Mouse (Mus musculus) lung, postnatal 25 days (tissue): ENCODE results near the gene Nlk.
A peak's percentile ranks its signal among the peaks of the same experiment; 100 is the strongest.

Experiments
- DNase-seq: peaks from one replicate; pipeline ENCODE4 v3.0.0; 2022; ENCODE audit warnings: low spot score

Gene Nlk

GRCm38 (mm10) chr11:78696777-78697752 is at the start of gene Nlk:
TSS of gene Nlk (minus strand) at chr11:78697373.
- peak; percentile 100 for DNase-seq

DNA sequence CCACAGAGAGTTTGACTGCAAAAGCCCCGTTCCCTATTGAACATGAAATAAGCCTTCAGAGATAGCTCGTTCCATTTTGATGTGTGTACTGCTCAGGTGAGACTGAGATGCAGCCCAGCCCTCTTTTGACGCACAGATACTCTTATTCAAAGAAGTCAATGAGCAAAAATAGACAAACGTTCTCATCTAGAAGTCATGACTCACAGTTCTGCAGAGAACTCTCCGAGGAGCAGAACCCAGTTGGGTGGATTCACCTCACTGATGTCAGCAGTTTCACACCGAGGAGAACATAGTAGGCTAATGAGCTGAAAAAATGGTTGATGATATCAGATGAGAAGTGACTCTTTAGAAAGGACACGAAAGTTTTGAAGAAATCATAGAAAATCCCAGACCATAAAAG is 49.1 kb upstream of the Nlk start:
- no peak for DNase-seq

DNA sequence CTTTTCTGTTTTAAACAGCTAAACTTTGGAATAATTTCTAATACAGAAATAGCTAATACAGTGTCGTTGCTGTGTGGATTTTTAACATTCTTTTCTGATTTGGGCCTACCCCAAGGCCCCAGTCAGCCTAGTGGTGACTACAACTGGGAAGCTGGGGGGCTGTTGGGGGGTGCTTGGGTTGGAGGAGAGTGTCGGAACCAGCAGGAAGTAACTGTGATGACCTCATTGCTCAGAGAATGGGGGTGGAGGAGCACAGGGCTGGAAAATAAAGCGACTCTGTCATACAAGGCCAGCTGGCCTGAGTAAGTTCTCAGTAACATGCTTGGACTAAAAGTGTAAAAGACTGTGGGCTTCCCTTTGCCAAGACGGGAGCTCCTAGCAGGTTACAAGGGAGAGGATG is 48.3 kb upstream of the Nlk start:
- DNase-seq, result peak; percentile 22

- peak; percentile 19 for DNase-seq
These were observed 45.3 kb upstream of the Nlk start for GRCm38 (mm10) chr11:78742461-78742860.

- DNase-seq, result no peak
These were observed 44.8 kb upstream of the Nlk start for GRCm38 (mm10) chr11:78741958-78742357.

- no peak for DNase-seq
These were observed 42.2 kb upstream of the Nlk start for GRCm38 (mm10) chr11:78739361-78739760.

GRCm38 (mm10) chr11:78736877-78737408 is 39.8 kb upstream of the Nlk start:
- no peak for DNase-seq

DNA sequence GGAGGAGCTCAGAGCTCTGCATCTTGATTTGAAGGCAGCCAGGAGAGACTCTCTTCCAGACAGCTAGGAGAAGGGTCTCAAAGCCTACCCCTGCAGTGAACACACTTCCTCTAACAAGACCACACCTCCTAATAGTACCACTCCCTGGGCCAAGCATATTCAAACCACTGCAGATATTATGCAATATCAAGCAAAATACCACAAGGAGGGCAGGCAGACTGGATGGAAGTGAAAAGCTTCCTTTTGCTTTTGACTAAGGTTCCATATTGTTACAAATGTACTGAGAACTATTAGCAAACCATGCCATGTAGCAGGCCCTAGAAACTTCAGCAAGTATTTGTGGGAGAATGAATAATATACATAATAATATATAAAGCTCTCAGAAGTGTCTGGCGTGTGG is 38.0 kb upstream of the Nlk start:
- DNase-seq, result no peak

- no peak for DNase-seq
These were observed 35.4 kb upstream of the Nlk start for GRCm38 (mm10) chr11:78732619-78733018.

- no peak for DNase-seq
These were observed 33.7 kb upstream of the Nlk start for GRCm38 (mm10) chr11:78730902-78731301.

DNA sequence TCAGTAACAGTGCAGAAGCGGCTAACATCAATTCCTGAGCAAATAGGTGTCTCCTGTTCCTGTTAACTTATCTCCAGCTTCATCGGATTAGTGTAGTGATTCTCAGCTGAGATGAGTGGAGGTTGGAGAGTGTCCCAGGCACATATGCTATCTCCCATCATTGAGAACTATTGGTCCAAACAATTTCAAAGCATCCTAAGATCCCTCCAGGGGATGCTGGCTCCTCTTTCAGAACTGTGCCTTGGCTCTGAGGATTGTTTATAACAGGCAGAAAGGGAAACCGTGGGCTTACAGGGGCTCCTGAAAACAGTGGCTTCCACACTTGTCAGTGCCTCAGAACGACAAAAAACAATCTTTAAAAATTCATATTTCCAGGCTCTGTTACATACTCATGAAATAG is 30.9 kb upstream of the Nlk start:
- no peak for DNase-seq

DNA sequence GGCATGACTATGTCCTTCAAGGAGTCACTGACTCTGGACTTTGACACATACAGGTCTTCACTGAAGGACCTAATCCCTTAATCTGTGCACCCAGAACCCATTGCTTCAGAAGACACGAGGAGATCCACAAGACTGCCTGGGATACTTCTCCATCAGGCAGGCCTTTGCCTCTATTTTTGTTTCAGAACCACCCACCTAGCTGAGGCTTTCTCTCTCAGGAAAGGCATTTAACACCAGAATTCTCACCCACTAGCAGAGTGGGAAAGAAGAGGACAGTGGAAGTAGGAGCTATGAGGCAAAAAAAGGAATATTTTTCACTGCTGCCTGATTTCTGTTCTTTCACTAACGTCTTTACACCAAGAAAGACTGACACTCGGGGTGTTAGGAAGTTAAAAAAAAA is 29.2 kb upstream of the Nlk start:
- no peak for DNase-seq

GRCm38 (mm10) chr11:78724792-78725191 is 27.6 kb upstream of the Nlk start:
- peak; percentile 70 for DNase-seq

- DNase-seq, result no peak
These were observed 24.2 kb upstream of the Nlk start for GRCm38 (mm10) chr11:78721419-78721818.

DNA sequence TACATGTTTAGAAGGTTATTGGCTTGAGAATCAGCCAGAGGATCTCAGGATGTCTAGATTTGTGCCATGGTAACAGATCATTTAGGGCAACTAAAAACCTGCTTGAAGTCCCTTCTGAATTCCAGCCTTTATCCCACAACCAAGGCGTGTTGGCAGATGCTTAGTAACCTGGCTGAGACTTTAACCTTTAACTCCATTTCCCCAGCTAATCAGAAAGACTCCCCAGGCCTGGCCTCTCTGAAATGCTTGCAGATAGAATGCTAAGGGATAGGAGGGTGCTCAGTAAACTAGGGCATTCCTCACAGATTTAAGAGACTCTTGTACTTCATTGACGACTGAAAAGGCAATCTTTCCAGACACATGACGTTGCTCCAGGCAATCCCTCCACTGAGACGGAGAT is 20.5 kb upstream of the Nlk start:
- no peak for DNase-seq

DNA sequence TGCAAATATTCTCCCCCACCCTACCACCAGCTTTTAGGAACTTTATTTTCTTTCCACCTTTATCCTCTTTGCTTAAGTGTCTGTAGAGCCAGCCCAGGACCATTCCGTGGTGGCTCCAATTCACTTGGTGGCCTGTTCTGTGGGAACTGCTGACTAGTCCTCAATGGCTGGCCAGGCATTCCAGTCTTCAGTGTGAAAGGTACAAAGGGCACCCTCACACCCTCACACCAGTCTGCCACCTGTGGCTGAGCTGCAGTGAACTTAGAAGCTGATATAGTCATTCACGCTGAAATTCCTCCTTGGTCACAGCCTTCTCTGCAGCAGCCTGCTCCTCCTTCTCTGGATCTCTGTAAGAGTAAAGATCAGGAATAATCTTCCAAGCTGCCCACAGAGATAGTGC is 11.5 kb upstream of the Nlk start:
- no peak for DNase-seq

DNA sequence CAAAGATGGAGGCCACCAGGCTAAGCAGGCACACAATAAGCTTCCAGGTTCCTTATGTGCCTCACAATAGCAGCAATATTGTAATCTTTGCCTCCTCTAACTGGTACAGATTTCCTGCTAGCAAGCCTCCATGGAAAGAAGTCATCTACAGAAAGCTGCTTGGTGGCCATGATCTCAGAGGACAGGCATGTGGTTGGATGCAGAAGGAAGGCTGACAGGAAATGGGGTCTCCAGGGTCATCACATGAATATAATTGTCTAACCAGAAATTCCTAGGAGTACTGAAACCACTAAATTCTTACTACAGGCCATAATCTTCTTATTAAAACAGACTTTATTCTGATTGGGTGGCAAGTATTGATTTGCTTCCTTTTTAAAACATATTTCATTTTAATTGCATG is 8.9 kb upstream of the Nlk start:
- DNase-seq, result no peak

- DNase-seq, result no peak
These were observed 5.9 kb upstream of the Nlk start for GRCm38 (mm10) chr11:78703085-78703484.

DNA sequence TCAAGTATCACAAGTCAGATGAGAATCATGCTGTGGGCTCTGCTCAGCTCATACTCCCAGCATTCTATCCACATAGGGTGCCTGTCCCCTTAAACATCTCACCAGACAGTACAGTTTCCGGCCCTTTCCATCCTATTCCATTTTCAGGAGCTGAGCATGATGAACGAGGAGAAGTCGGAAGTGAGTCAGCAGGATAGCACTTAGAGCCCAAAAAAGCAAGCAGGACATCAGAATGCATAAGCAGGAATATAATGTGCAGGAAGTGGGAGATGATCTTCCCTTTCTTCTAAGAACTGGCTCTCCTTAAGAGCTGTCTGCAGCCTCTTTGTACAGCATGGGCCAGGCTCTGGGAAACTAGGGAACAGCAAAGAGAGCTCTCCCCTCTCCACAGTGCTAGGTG is 5.1 kb upstream of the Nlk start:
- DNase-seq, result no peak

GRCm38 (mm10) chr11:78697753-78698171 is 589 bp upstream of the Nlk start:
- peak; percentile 94 for DNase-seq

- peak; percentile 21 for DNase-seq
These were observed 2.9 kb downstream of the Nlk start for GRCm38 (mm10) chr11:78694249-78694648.

- no peak for DNase-seq
These were observed 3.9 kb downstream of the Nlk start for GRCm38 (mm10) chr11:78693307-78693706.

DNA sequence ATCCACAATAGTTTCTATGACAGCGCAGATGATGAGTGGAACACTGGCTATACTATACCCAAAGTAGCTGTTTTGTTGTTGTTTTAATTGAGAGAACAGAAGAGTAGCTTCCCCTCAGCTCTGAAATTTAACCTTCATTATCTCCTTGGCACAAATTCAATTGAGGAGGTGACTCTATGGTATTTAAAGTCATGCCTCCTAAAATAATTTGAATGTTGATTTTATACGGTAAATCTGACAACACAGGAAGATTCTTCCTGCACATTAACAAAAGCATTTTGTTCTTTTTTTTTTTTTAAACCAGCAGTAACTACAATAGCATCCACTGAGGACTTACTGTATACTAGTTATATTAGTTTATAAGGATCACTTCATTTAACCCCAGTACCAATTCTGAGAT is 6.0 kb downstream of the Nlk start:
- no peak for DNase-seq

DNA sequence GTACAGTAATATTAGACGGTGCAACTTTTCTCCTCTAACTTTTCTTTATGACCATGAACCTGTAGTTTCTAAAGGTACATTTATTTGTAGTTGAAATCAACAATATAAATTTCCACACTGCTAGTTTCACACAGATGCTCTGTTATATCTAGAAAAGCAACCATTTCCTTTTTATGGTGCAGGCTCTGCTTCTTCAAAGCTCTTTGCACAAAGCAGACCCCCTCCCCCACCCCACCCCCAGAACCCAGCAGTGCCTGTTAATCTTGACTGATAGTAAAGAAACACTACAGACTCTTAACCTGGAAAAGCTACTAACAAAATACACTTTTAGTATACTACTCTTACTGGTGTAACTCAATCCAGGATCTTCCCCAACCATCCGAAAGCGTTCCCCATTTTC is 6.6 kb downstream of the Nlk start:
- no peak for DNase-seq
